Mouse (Mus musculus): Measurements from ENCODE around the gene Grem2.

The Grem2 gene

GRCm38 (mm10) chr1:174921298-174921955 lies at the start of gene Grem2:
Gene Grem2 (minus strand): TSS chr1:174921819.
- no peak for DNase-seq (ENCODE audit: low read depth in 2 of 2, low spot score in 2 of 2)

GRCm38 (mm10) chr1:174959837-174960236 lies 38.2 kb upstream of the Grem2 start:
- no peak for DNase-seq (ENCODE audit: low read depth in 2 of 2, low spot score in 2 of 2)

- no peak for DNase-seq (ENCODE audit: low read depth in 2 of 2, low spot score in 2 of 2)
Measured at GRCm38 (mm10) chr1:174931003-174931619, 9.5 kb upstream of the Grem2 start.

- DNase-seq (ENCODE audit: low read depth in 2 of 2, low spot score in 2 of 2): no peak
Measured at GRCm38 (mm10) chr1:174929459-174930181, 8.0 kb upstream of the Grem2 start.

- no peak for DNase-seq (ENCODE audit: low read depth in 2 of 2, low spot score in 2 of 2)
Measured at GRCm38 (mm10) chr1:174918949-174919348, 2.7 kb downstream of the Grem2 start.

GRCm38 (mm10) chr1:174918236-174918870 lies 3.3 kb downstream of the Grem2 start:
- DNase-seq (ENCODE audit: low read depth in 2 of 2, low spot score in 2 of 2): no peak

- DNase-seq (ENCODE audit: low read depth in 2 of 2, low spot score in 2 of 2): no peak
Measured at GRCm38 (mm10) chr1:174909834-174910233, 11.8 kb downstream of the Grem2 start.

- DNase-seq (ENCODE audit: low read depth in 2 of 2, low spot score in 2 of 2): no peak
Measured at GRCm38 (mm10) chr1:174908232-174908631, 13.4 kb downstream of the Grem2 start.

- DNase-seq (ENCODE audit: low read depth in 2 of 2, low spot score in 2 of 2): no peak
Measured at GRCm38 (mm10) chr1:174907637-174908036, 14.0 kb downstream of the Grem2 start.

- DNase-seq (ENCODE audit: low read depth in 2 of 2, low spot score in 2 of 2): no peak
Measured at GRCm38 (mm10) chr1:174902755-174903154, 18.9 kb downstream of the Grem2 start.

- DNase-seq (ENCODE audit: low read depth in 2 of 2, low spot score in 2 of 2): no peak
Measured at GRCm38 (mm10) chr1:174892471-174892870, 29.1 kb downstream of the Grem2 start.

GRCm38 (mm10) chr1:174888684-174889405 lies 32.8 kb downstream of the Grem2 start:
- no peak for DNase-seq (ENCODE audit: low read depth in 2 of 2, low spot score in 2 of 2)

GRCm38 (mm10) chr1:174888073-174888472 lies 33.5 kb downstream of the Grem2 start:
- DNase-seq (ENCODE audit: low read depth in 2 of 2, low spot score in 2 of 2): no peak

GRCm38 (mm10) chr1:174882496-174882895 lies 39.1 kb downstream of the Grem2 start:
- no peak for DNase-seq (ENCODE audit: low read depth in 2 of 2, low spot score in 2 of 2)

GRCm38 (mm10) chr1:174875173-174875572 lies 46.4 kb downstream of the Grem2 start:
- no peak for DNase-seq (ENCODE audit: low read depth in 2 of 2, low spot score in 2 of 2)

GRCm38 (mm10) chr1:174860407-174861118 lies 61.1 kb downstream of the Grem2 start:
- no peak for DNase-seq (ENCODE audit: low read depth in 2 of 2, low spot score in 2 of 2)

- no peak for DNase-seq (ENCODE audit: low read depth in 2 of 2, low spot score in 2 of 2)
Measured at GRCm38 (mm10) chr1:174856188-174856587, 65.4 kb downstream of the Grem2 start.

- DNase-seq (ENCODE audit: low read depth in 2 of 2, low spot score in 2 of 2): no peak
Measured at GRCm38 (mm10) chr1:174844786-174845185, 76.8 kb downstream of the Grem2 start.

- DNase-seq (ENCODE audit: low read depth in 2 of 2, low spot score in 2 of 2): no peak
Measured at GRCm38 (mm10) chr1:174836861-174837260, 84.8 kb downstream of the Grem2 start.

GRCm38 (mm10) chr1:174826562-174826961 lies 95.1 kb downstream of the Grem2 start:
- no peak for DNase-seq (ENCODE audit: low read depth in 2 of 2, low spot score in 2 of 2)

Measured in CD8-positive naive resting alpha-beta T cell, adult 2 months (primary cell).